Mouse (Mus musculus): Measurements from ENCODE around the gene Prune1.
"Not testable (repeated sequence)": the region's sequence is repeated elsewhere in the genome, so short reads cannot be mapped to it uniquely, and the experiment has no call there.

Prune1 gene

GRCm38 (mm10) chr3:95213609-95213975 lies 68.3 kb downstream of the Prune1 start:
- no peak for DNase-seq (ENCODE audit: low read depth, low spot score)

GRCm38 (mm10) chr3:95212889-95213608 lies 68.8 kb downstream of the Prune1 start:
- not testable (repeated sequence) for DNase-seq (ENCODE audit: low read depth, low spot score)

- DNase-seq (ENCODE audit: low read depth, low spot score), result no peak
Measured at GRCm38 (mm10) chr3:95210585-95210984, 71.3 kb downstream of the Prune1 start.

- no peak for DNase-seq (ENCODE audit: low read depth, low spot score)
Measured at GRCm38 (mm10) chr3:95208286-95208685, 73.6 kb downstream of the Prune1 start.

GRCm38 (mm10) chr3:95203880-95204279 lies 78.0 kb downstream of the Prune1 start:
- no peak for DNase-seq (ENCODE audit: low read depth, low spot score)

All from embryo, embryonic 11.5 days (tissue).